Mouse (Mus musculus) liver, embryonic 14.5 days (tissue): Measurements from ENCODE around the gene Sp1. TPM values are rescaled to one million over a fixed set of nuclear protein-coding genes. Genes with fewer than 3 reads are reported as not detected.

Experiments
- ATAC-seq: fragments of 200-750 bp; cut with Nextera tagmentation; 2 replicates; pipeline ENCODE4 v1.8.0; 2017; ENCODE audit warnings: moderate number of reproducible peaks, mild to moderate bottlenecking, moderate library complexity; ENCODE audit not compliant: insufficient read depth
- DNase-seq, 3 experiments: peaks; one replicate each; pipeline ENCODE4 v3.0.0-alpha.2; 2012 to 2013; ENCODE audit warnings: low read depth in 3 of 3, low spot score in 3 of 3
- H3K27ac ChIP-seq: fragments of 300-500 bp; sonication (generic); 2 replicates; pipeline ENCODE4 v1.5.1; 2014; ENCODE audit warnings: moderate library complexity, mild to moderate bottlenecking, control low read depth, inconsistent platforms
- H3K27me3 ChIP-seq: fragments of 300-500 bp; sonication (generic); 2 replicates; pipeline ENCODE4 v1.6.1; 2014; ENCODE audit warnings: mild to moderate bottlenecking, low read length, moderate library complexity; ENCODE audit not compliant: control insufficient read depth, insufficient read depth
- H3K36me3 ChIP-seq: fragments of 300-500 bp; sonication (generic); replicated peaks from 2 replicates; pipeline ENCODE4 v1.6.1; 2014; ENCODE audit warnings: low read depth; ENCODE audit not compliant: control insufficient read depth, insufficient read depth
- H3K4me1 ChIP-seq, 2 experiments: fragments of 200-500 bp in 1 of 2; fragments of 300-500 bp in 1 of 2; sonication (generic) in 1 of 2; replicated peaks; 2 replicates each; pipeline ENCODE4 v1.6.1; 2012 to 2014; ENCODE audit warnings: antibody characterized with exemption in 1 of 2, inconsistent platforms in 1 of 2, low read length in 1 of 2; ENCODE audit not compliant: control insufficient read depth in 2 of 2, insufficient read depth in 2 of 2
- H3K4me2 ChIP-seq: fragments of 300-500 bp; sonication (generic); 2 replicates; pipeline ENCODE4 v1.6.1; 2014; ENCODE audit warnings: low read depth, mild to moderate bottlenecking, control low read depth, moderate library complexity
- H3K4me3 ChIP-seq, 2 experiments: fragments of 200-500 bp in 1 of 2; fragments of 300-500 bp in 1 of 2; sonication (generic) in 1 of 2; 2 replicates each; pipeline ENCODE4 v1.5.1; 2012 to 2014; ENCODE audit warnings: low read depth in 2 of 2, low read length in 2 of 2, mild to moderate bottlenecking in 2 of 2, control low read depth in 1 of 2, inconsistent platforms in 1 of 2, moderate library complexity in 1 of 2; ENCODE audit not compliant: insufficient read depth in 1 of 2
- H3K9ac ChIP-seq: fragments of 300-500 bp; sonication (generic); replicated peaks from 2 replicates; pipeline ENCODE4 v1.6.1; 2014; ENCODE audit warnings: mild to moderate bottlenecking, control low read depth, moderate library complexity
- H3K9me3 ChIP-seq: fragments of 300-500 bp; sonication (generic); 2 replicates; pipeline ENCODE4 v1.6.1; 2016; ENCODE audit warnings: low read length, mixed read lengths; ENCODE audit not compliant: control insufficient read depth
- CTCF ChIP-seq: IDR thresholded peaks from 2 replicates; pipeline ENCODE4 v1.5.1; 2016; ENCODE audit warnings: antibody characterized with exemption, low read depth, control low read depth
- EP300 ChIP-seq: IDR thresholded peaks from 2 replicates; pipeline ENCODE4 v1.6.1; 2016; ENCODE audit warnings: antibody characterized with exemption, low read depth
- WGBS: fragments of 180-500 bp; shearing (Covaris S2); extraction: QIAGEN DNeasy Blood & Tissue Kit; methylation state at CpG from one replicate; pipeline ENCODE4 v1.1.7; 2014; ENCODE audit not compliant: insufficient replicate concordance; 5-methylcytosine and 5-hydroxymethylcytosine counted together
- polyA plus RNA-seq, 2 experiments: library from polyadenylated mRNA; depleted of rRNA in 1 of 2; stranded (reverse) in 1 of 2; unstranded in 1 of 2; fragments of >200 nt; fragmentation: Nextera tagmentation in 1 of 2; extraction: Ambion mirVana in 1 of 2; gene quantifications; 2 replicates each; pipeline versions ENCODE4 v1.2.1 to v1.2.3; 2012 to 2014

Gene Sp1
- polyA plus RNA-seq, 2 experiments = 5.4 to 9.5 TPM

- H3K9ac ChIP-seq = peak overlapping the region; percentile 66
- H3K27ac ChIP-seq = no peak overlapping the region
- peaks cover 8 to 14% of the 10 kb centered on the region in 2 experiments for H3K4me1 ChIP-seq
- H3K36me3 ChIP-seq = no peaks in the 10 kb centered on the region
- no peak for TF ChIP-seq CTCF
- no peak for TF ChIP-seq EP300
- WGBS = 2% methylated on average over 41 of the region's 43 CpGs
- H3K4me2 ChIP-seq = peak overlapping the region; percentile 95
- H3K4me3 ChIP-seq = peak overlapping the region; percentile 57 to 82
- ATAC-seq (peak; percentile 88), DNase-seq (no peak)
- H3K9me3 ChIP-seq = no peaks in the 10 kb centered on the region
- no peaks in the 10 kb centered on the region; the same call in 1 of the 2 replicates for H3K27me3 ChIP-seq
Measured at GRCm38 (mm10) chr15:102376453-102377162, 29.3 kb upstream of the Sp1 start.

DNA sequence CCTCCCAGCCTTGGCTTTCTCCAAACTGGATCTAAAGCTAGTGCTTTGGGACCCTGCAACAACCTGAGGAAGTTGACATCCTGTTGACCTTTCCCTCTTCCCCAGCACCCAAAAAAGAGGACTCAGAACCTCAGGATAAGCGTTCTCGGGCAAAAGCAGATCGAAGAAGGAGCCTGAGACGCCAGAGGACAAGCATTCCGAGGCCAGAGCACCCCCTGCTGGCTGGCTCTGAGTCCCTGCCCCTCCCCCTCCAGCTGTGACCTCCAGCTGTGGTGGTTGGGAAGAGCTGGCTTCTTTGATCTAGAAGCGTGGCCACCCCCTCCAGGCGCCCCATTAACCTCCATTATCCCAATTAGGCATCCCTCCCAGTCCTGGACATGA lies 28.8 kb upstream of the Sp1 start:
- Histone ChIP-seq H3K27me3 (no peaks in the 10 kb centered on the region; the same call in 1 of the 2 replicates), H3K4me3 (peak overlapping the region; percentile 57 to 82), H3K36me3 (no peaks in the 10 kb centered on the region), H3K9me3 (no peaks in the 10 kb centered on the region), H3K9ac (peak overlapping the region; percentile 66), H3K4me1 (peaks cover 8 to 14% of the 10 kb centered on the region in 2 experiments), H3K4me2 (peak overlapping the region; percentile 95), H3K27ac (no peak overlapping the region)
- TF ChIP-seq EP300 (no peak), CTCF (peak; percentile 96)
- ATAC-seq (peak; percentile 80), DNase-seq (peak; percentile 60 to 69 (median 65))
- WGBS = 0% methylated on average over 7 of the region's 7 CpGs

- Histone ChIP-seq H3K27me3 (no peaks in the 10 kb centered on the region; the same call in 1 of the 2 replicates), H3K4me2 (peak overlapping the region; percentile 95), H3K9me3 (no peaks in the 10 kb centered on the region), H3K27ac (no peak overlapping the region), H3K4me1 (peaks cover 8 to 14% of the 10 kb centered on the region in 2 experiments), H3K9ac (0 out of 2 replicates have a peak overlapping the region, but pooled peaks have one; percentile 15), H3K36me3 (no peaks in the 10 kb centered on the region), H3K4me3 (no peak overlapping the region)
- TF ChIP-seq EP300 (no peak), CTCF (no peak)
- WGBS = 6% methylated on average over 10 of the region's 10 CpGs
- DNase-seq (no peak), ATAC-seq (no peak)
Measured at GRCm38 (mm10) chr15:102377810-102378262, 28.1 kb upstream of the Sp1 start.

GRCm38 (mm10) chr15:102381575-102381974 lies 24.4 kb upstream of the Sp1 start:
- no peaks in the 10 kb centered on the region for H3K27me3 ChIP-seq
- DNase-seq = peak in 1 of 3 experiments; percentile 54
- peak; percentile 32; the same call in 1 of the 2 replicates for ATAC-seq
- no peaks in the 10 kb centered on the region for H3K9me3 ChIP-seq
- TF ChIP-seq EP300 (no peak), CTCF (peak; percentile 98)
- peaks cover 8 to 12% of the 10 kb centered on the region in 2 experiments for H3K4me1 ChIP-seq
- no peak overlapping the region for H3K27ac ChIP-seq
- H3K36me3 ChIP-seq = no peaks in the 10 kb centered on the region
- 0% methylated on average over 7 of the region's 7 CpGs for WGBS
- H3K4me2 ChIP-seq = no peak overlapping the region
- no peak overlapping the region for H3K4me3 ChIP-seq
- no peak overlapping the region for H3K9ac ChIP-seq

DNA sequence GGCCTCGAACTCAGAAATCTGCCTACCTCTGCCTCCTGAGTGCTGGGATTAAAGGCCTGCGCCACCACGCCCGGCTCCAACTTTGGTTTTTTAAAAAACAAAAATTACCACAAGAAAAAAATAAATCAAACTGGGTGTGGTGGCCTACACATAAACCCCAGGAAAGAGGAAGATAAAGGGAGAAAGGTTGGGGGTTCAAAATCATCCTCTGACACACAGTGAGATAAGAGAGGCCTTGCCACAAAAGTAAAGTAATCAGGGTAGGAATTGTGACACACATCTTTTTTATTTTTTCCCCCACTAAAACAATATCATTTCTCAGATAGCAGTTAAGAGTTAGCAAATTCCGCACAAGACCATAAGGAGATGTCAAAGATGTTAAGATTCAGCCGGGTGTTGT lies 22.3 kb upstream of the Sp1 start:
- peaks cover 0 to 3% of the 10 kb centered on the region in 2 experiments; a peak in 3 of 4 replicates for H3K4me1 ChIP-seq
- WGBS = 46% methylated on average over 6 of the region's 6 CpGs

More for the DNA sequence above, 22.3 kb upstream of the Sp1 start:
- Histone ChIP-seq H3K9me3 (no peaks in the 10 kb centered on the region), H3K9ac (no peak overlapping the region), H3K27me3 (no peaks in the 10 kb centered on the region), H3K4me2 (no peak overlapping the region), H3K36me3 (no peaks in the 10 kb centered on the region), H3K4me3 (no peak overlapping the region), H3K27ac (no peak overlapping the region)
- ATAC-seq (no peak), DNase-seq (no peak)
- TF ChIP-seq CTCF (no peak), EP300 (no peak)
